19 mouse cellular contexts compared by ENCODE assay signal in the genomic region with DNA sequence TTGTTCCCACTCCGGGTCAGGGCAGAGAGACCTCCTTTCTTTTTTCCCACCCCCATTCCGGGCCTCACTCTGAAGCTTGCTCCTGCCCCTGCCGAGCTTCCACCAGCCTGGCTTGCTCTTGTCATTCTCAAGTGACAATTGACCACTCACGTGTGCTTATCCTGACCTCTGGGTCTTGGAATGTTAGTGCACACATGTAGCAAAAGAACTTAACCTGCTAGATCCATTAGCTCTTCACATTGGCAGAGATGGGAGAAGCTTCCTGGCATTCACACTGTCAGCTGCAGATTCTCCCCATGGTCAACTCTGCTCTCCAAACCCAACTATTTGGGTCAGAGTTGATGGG.
DNase-seq lines count a peak whose midpoint lies in the region; ATAC-seq lines count a peak whose summit lies in the region.
"Had no signal": no experiment of that assay in that cellular context is flagged by ENCODE, and none has a peak within 500 bp of the region (broad histone marks: within the 10 kb centered on the region; RNA-seq: fewer than 3 reads in every experiment).

No protein-coding gene starts in this region.

- no peak overlapping the region for H3K4me2 ChIP-seq in neural tube, embryonic 11.5 days (ENCODE audit: low read depth)
- 0 out of 2 replicates have a peak overlapping the region, but pooled peaks have one; percentile 7 for H3K4me2 ChIP-seq in heart, embryonic 15.5 days
- H3K4me2 ChIP-seq in intestine, embryonic 16.5 days (ENCODE audit: low read depth, low read length), result no peak overlapping the region
- H3K4me2 ChIP-seq: embryonic facial prominence, embryonic 15.5 days; forebrain, embryonic 13.5 days; hindbrain, embryonic 15.5 days; liver, embryonic 13.5 days; neural tube, embryonic 13.5 days had no signal

- no peak overlapping the region for H3K4me3 ChIP-seq in neural tube, embryonic 11.5 days (ENCODE audit: low read depth, low read length)
- H3K4me3 ChIP-seq in heart, embryonic 15.5 days, result no peak overlapping the region
- no peak overlapping the region for H3K4me3 ChIP-seq in intestine, embryonic 16.5 days (ENCODE audit: low read length)
- H3K4me3 ChIP-seq: embryonic facial prominence, embryonic 15.5 days; forebrain, embryonic 13.5 days; hindbrain, embryonic 15.5 days; liver, embryonic 13.5 days; neural tube, embryonic 13.5 days had no signal

- H3K27ac ChIP-seq in neural tube, embryonic 11.5 days (ENCODE audit: low read depth, low read length), result 0 out of 2 replicates have a peak overlapping the region, but pooled peaks have one; percentile 20
- no peak overlapping the region for H3K27ac ChIP-seq in heart, embryonic 15.5 days
- H3K27ac ChIP-seq in intestine, embryonic 16.5 days (ENCODE audit: low read length), result no peak overlapping the region
- H3K27ac ChIP-seq: embryonic facial prominence, embryonic 15.5 days; forebrain, embryonic 13.5 days; hindbrain, embryonic 15.5 days; liver, embryonic 13.5 days; neural tube, embryonic 13.5 days had no signal

- ATAC-seq in neural tube, embryonic 11.5 days (ENCODE audit: insufficient read depth, low FRiP score, low TSS enrichment), result peak; percentile 35; the same call in 1 of the 2 replicates
- ATAC-seq in heart, embryonic 15.5 days (replicated peaks; ENCODE audit: insufficient number of reproducible peaks, insufficient read depth, low FRiP score, low read depth), result no peak
- no peak for ATAC-seq in intestine, embryonic 16.5 days
- ATAC-seq: forebrain, embryonic 13.5 days had no signal

- no peaks in the 10 kb centered on the region for H3K9me3 ChIP-seq in neural tube, embryonic 11.5 days (ENCODE audit: control insufficient read depth, low read length)
- H3K9me3 ChIP-seq in heart, embryonic 15.5 days (replicated peaks), result no peaks in the 10 kb centered on the region
- H3K9me3 ChIP-seq in intestine, embryonic 16.5 days (ENCODE audit: control insufficient read depth, low read length), result no peaks in the 10 kb centered on the region
- H3K9me3 ChIP-seq: embryonic facial prominence, embryonic 15.5 days; forebrain, embryonic 13.5 days; hindbrain, embryonic 15.5 days; liver, embryonic 13.5 days; neural tube, embryonic 13.5 days had no signal

- H3K9ac ChIP-seq in neural tube, embryonic 11.5 days (ENCODE audit: low read length), result no peak overlapping the region
- no peak overlapping the region for H3K9ac ChIP-seq in heart, embryonic 15.5 days
- H3K9ac ChIP-seq in intestine, embryonic 16.5 days (ENCODE audit: low read depth, low read length), result no peak overlapping the region
- H3K9ac ChIP-seq: embryonic facial prominence, embryonic 15.5 days; forebrain, embryonic 13.5 days; hindbrain, embryonic 15.5 days; liver, embryonic 13.5 days; neural tube, embryonic 13.5 days had no signal

- no peaks in the 10 kb centered on the region for H3K36me3 ChIP-seq in neural tube, embryonic 11.5 days (ENCODE audit: control insufficient read depth, insufficient read depth, low read length)
- H3K36me3 ChIP-seq in heart, embryonic 15.5 days, result no peaks in the 10 kb centered on the region
- no peaks in the 10 kb centered on the region for H3K36me3 ChIP-seq in intestine, embryonic 16.5 days (ENCODE audit: control insufficient read depth, insufficient read depth, low read length)
- H3K36me3 ChIP-seq: embryonic facial prominence, embryonic 15.5 days; hindbrain, embryonic 15.5 days; liver, embryonic 13.5 days; neural tube, embryonic 13.5 days had no signal

- peaks cover 9% of the 10 kb centered on the region for H3K4me1 ChIP-seq in neural tube, embryonic 11.5 days (ENCODE audit: control insufficient read depth, insufficient read depth, low read length)
- H3K4me1 ChIP-seq in heart, embryonic 15.5 days (replicated peaks), result peaks cover 11% of the 10 kb centered on the region
- H3K4me1 ChIP-seq in intestine, embryonic 16.5 days (ENCODE audit: control insufficient read depth, insufficient read depth, low read length), result no peaks in the 10 kb centered on the region
- H3K4me1 ChIP-seq: forebrain, embryonic 13.5 days; hindbrain, embryonic 15.5 days; liver, embryonic 13.5 days had no signal

- DNase-seq in gastrocnemius, postnatal 25 days, result peak; percentile 25
- DNase-seq in gastrocnemius, postnatal 10 days, result no peak
- DNase-seq in neural tube, embryonic 11.5 days (ENCODE audit: low spot score), result no peak
- no peak for DNase-seq in neural tube, embryonic 10.5 days (ENCODE audit: extremely low spot score, low spot score)
- no peak for DNase-seq in ovary, postnatal 36 days (ENCODE audit: low spot score)
- DNase-seq: adrenal gland, postnatal 36 days; B cell, adult 2 months; cerebellum, postnatal 25 days; kidney, postnatal 10 days; liver, embryonic 13.5 days; midbrain, embryonic 14.5 days; spleen, adult 18-20 months; thymus, postnatal 14 days had no signal

- WGBS in neural tube, embryonic 11.5 days, result 10% methylated on average over 4 of the region's 4 CpGs
- 25% methylated on average over 4 of the region's 4 CpGs for WGBS in heart, embryonic 15.5 days
- WGBS in intestine, embryonic 16.5 days, result 22% methylated on average over 4 of the region's 4 CpGs

- H3K27me3 ChIP-seq in neural tube, embryonic 11.5 days (ENCODE audit: control insufficient read depth, insufficient read depth, low read length), result no peaks in the 10 kb centered on the region
- H3K27me3 ChIP-seq in heart, embryonic 15.5 days, result no peaks in the 10 kb centered on the region
- H3K27me3 ChIP-seq in intestine, embryonic 16.5 days (replicated peaks; ENCODE audit: control insufficient read depth, insufficient read depth, low read length), result no peaks in the 10 kb centered on the region
- H3K27me3 ChIP-seq: embryonic facial prominence, embryonic 15.5 days; forebrain, embryonic 13.5 days; hindbrain, embryonic 15.5 days; liver, embryonic 13.5 days; neural tube, embryonic 13.5 days had no signal
